In genomic region chr2:132022621-132023020, GRCm38 (mm10) we compare ENCODE assay signal across 12 mouse cellular contexts. TPM values are rescaled to one million over a fixed set of nuclear protein-coding genes. Genes with fewer than 3 reads are reported as not detected.
DNase-seq lines count a peak whose midpoint lies in the region; ATAC-seq and TF ChIP-seq lines count a peak whose summit lies in the region.
"Had no signal": no experiment of that assay in that cellular context is flagged by ENCODE, and none has a peak within 500 bp of the region (broad histone marks: within the 10 kb centered on the region; RNA-seq: fewer than 3 reads in every experiment).

No protein-coding gene starts in this region.

- DNase-seq in midbrain, embryonic 11.5 days (ENCODE audit: low spot score, missing footprints) = peak; percentile 37
- DNase-seq in midbrain, embryonic 10.5 days (ENCODE audit: low spot score) = no peak
- no peak for DNase-seq in lung, postnatal 0 days (ENCODE audit: low spot score)
- peak; percentile 67 for DNase-seq in thymus, postnatal 14 days
- DNase-seq in cerebellum, adult 8-10 months = no peak
- DNase-seq: cerebellum, postnatal 25 days; gastrocnemius, postnatal 14 days had no signal

- no peak overlapping the region for H3K27ac ChIP-seq in midbrain, embryonic 11.5 days (ENCODE audit: low read depth, low read length)
- no peak overlapping the region for H3K27ac ChIP-seq in midbrain, embryonic 10.5 days (replicated peaks)
- no peak overlapping the region for H3K27ac ChIP-seq in lung, postnatal 0 days (ENCODE audit: low read length)
- H3K27ac ChIP-seq in intestine, embryonic 15.5 days = no peak overlapping the region
- H3K27ac ChIP-seq: hindbrain, embryonic 15.5 days; limb, embryonic 12.5 days had no signal

- peak; percentile 39 for TF ChIP-seq EP300 in lung, postnatal 0 days (IDR thresholded peaks at IDR 0.05)

- no peak overlapping the region for H3K9ac ChIP-seq in midbrain, embryonic 11.5 days (ENCODE audit: low read length)
- no peak overlapping the region for H3K9ac ChIP-seq in lung, postnatal 0 days (replicated peaks; ENCODE audit: low read depth)
- no peak overlapping the region for H3K9ac ChIP-seq in intestine, embryonic 15.5 days
- H3K9ac ChIP-seq: hindbrain, embryonic 15.5 days; limb, embryonic 12.5 days had no signal

- H3K36me3 ChIP-seq in midbrain, embryonic 11.5 days (ENCODE audit: control insufficient read depth, insufficient read depth, low read length) = no peaks in the 10 kb centered on the region
- peaks cover 52% of the 10 kb centered on the region for H3K36me3 ChIP-seq in midbrain, embryonic 10.5 days
- H3K36me3 ChIP-seq in lung, postnatal 0 days (ENCODE audit: insufficient read depth, low read length) = no peaks in the 10 kb centered on the region
- no peaks in the 10 kb centered on the region for H3K36me3 ChIP-seq in intestine, embryonic 15.5 days
- H3K36me3 ChIP-seq: hindbrain, embryonic 15.5 days; limb, embryonic 12.5 days had no signal

- H3K9me3 ChIP-seq in midbrain, embryonic 11.5 days (ENCODE audit: control insufficient read depth, low read length) = no peaks in the 10 kb centered on the region
- H3K9me3 ChIP-seq in midbrain, embryonic 10.5 days (replicated peaks) = no peaks in the 10 kb centered on the region
- no peaks in the 10 kb centered on the region for H3K9me3 ChIP-seq in lung, postnatal 0 days (ENCODE audit: low read length)
- H3K9me3 ChIP-seq in intestine, embryonic 15.5 days = no peaks in the 10 kb centered on the region
- H3K9me3 ChIP-seq: hindbrain, embryonic 15.5 days; limb, embryonic 12.5 days had no signal

- H3K4me2 ChIP-seq in midbrain, embryonic 11.5 days = no peak overlapping the region
- H3K4me2 ChIP-seq in lung, postnatal 0 days (replicated peaks; ENCODE audit: low read depth, low read length) = no peak overlapping the region
- H3K4me2 ChIP-seq in intestine, embryonic 15.5 days (replicated peaks) = no peak overlapping the region
- H3K4me2 ChIP-seq: hindbrain, embryonic 15.5 days; limb, embryonic 12.5 days had no signal

- TF ChIP-seq CTCF in lung, postnatal 0 days (IDR thresholded peaks at IDR 0.05) = no peak

- H3K4me1 ChIP-seq in midbrain, embryonic 11.5 days (ENCODE audit: control insufficient read depth, insufficient read depth, low read length) = peaks cover under 1% of the 10 kb centered on the region
- peaks cover 24% of the 10 kb centered on the region for H3K4me1 ChIP-seq in midbrain, embryonic 10.5 days
- H3K4me1 ChIP-seq in lung, postnatal 0 days (ENCODE audit: insufficient read depth, low read depth, low read length) = peaks cover 13% of the 10 kb centered on the region; the same call in 1 of the 2 replicates
- 0 out of 2 replicates have a peak, but pooled peaks cover 2% of the 10 kb centered on the region for H3K4me1 ChIP-seq in intestine, embryonic 15.5 days (replicated peaks)

- no peak overlapping the region for H3K4me3 ChIP-seq in midbrain, embryonic 11.5 days (ENCODE audit: low read depth, low read length)
- H3K4me3 ChIP-seq in midbrain, embryonic 10.5 days = no peak overlapping the region
- H3K4me3 ChIP-seq in lung, postnatal 0 days (ENCODE audit: low read depth, low read length) = no peak overlapping the region
- no peak overlapping the region for H3K4me3 ChIP-seq in intestine, embryonic 15.5 days (replicated peaks)
- H3K4me3 ChIP-seq: hindbrain, embryonic 15.5 days; limb, embryonic 12.5 days had no signal

- ATAC-seq in midbrain, embryonic 11.5 days (ENCODE audit: low FRiP score) = no peak
- peak; percentile 40 for ATAC-seq in activated CD4-positive, CD25-positive, alpha-beta regulatory T cell, adult 4 months
- no peak for ATAC-seq in lung, postnatal 0 days
- no peak for ATAC-seq in intestine, embryonic 15.5 days
- ATAC-seq: Patski had no signal

- H3K27me3 ChIP-seq in midbrain, embryonic 11.5 days (ENCODE audit: control insufficient read depth, insufficient read depth, low read length) = no peaks in the 10 kb centered on the region
- H3K27me3 ChIP-seq in midbrain, embryonic 10.5 days (ENCODE audit: low read depth, poor library complexity, severe bottlenecking) = peaks cover 4% of the 10 kb centered on the region; the same call in 1 of the 2 replicates
- no peaks in the 10 kb centered on the region for H3K27me3 ChIP-seq in lung, postnatal 0 days (replicated peaks; ENCODE audit: insufficient read depth, low read length)
- 0 out of 2 replicates have a peak, but pooled peaks cover 2% of the 10 kb centered on the region for H3K27me3 ChIP-seq in intestine, embryonic 15.5 days (replicated peaks)
- H3K27me3 ChIP-seq: hindbrain, embryonic 15.5 days; Patski had no signal

- WGBS in midbrain, embryonic 11.5 days = 90% methylated on average over 8 of the region's 8 CpGs
- 89% methylated on average over 8 of the region's 8 CpGs for WGBS in midbrain, embryonic 10.5 days
- 61% methylated on average over 8 of the region's 8 CpGs for WGBS in lung, postnatal 0 days
- WGBS in intestine, embryonic 15.5 days = 66% methylated on average over 8 of the region's 8 CpGs

RNA-seq across cellular contexts. Expression of gene Rassf2, which starts 7.4 kb away (rescaled TPM):
- 32.3 and 33.2 TPM in 2 replicates for polyA plus RNA-seq in midbrain, embryonic 11.5 days (2014; fragmentation: Nextera tagmentation; extraction: Ambion mirVana)
- polyA plus RNA-seq in midbrain, embryonic 10.5 days (2016; fragmentation: Nextera tagmentation; extraction: Ambion mirVana) = 28.6 and 34.2 TPM in 2 replicates
- polyA plus RNA-seq in activated CD4-positive, CD25-positive, alpha-beta regulatory T cell, adult 4 months (2017; shearing (Covaris generic)) = 10 to 100 TPM; 59.8 to 83.1 TPM
- polyA plus RNA-seq in lung, postnatal 0 days (2015; fragmentation: Nextera tagmentation; extraction: Ambion mirVana) = 10.0 and 15.2 TPM in 2 replicates
- polyA plus RNA-seq in intestine, embryonic 15.5 days (2015; fragmentation: Nextera tagmentation; extraction: Ambion mirVana) = 7.6 and 8.0 TPM in 2 replicates

Comparison
In these comparisons a context has a peak if more than half of its experiments do, and no peak if none do; other contexts are left out.
1. DNase-seq: peak in midbrain, embryonic 11.5 days (single experiment) and thymus, postnatal 14 days (single experiment); none in midbrain, embryonic 10.5 days (single experiment), lung, postnatal 0 days (single experiment) and cerebellum, adult 8-10 months (single experiment).